Mouse (Mus musculus): Measurements from ENCODE around the gene Tceanc2.

- TF ChIP-seq CTCF (conservative IDR thresholded peaks at IDR 0.05; ENCODE audit: insufficient read depth, insufficient read length, low read depth, low read length), result no peak
- TF ChIP-seq POLR2A (IDR thresholded peaks at IDR 0.05; ENCODE audit: low read depth, low read length), result no peak
These were observed 84.3 kb downstream of the Tceanc2 start for GRCm38 (mm10) chr4:107094484-107095187.
